Mouse (Mus musculus) G1E (cell line): ENCODE measurements at regions not wholly inside any gene's neighbourhood (a gene's known extent, or its start where the extent isn't known, plus 50 kb on each side); places are given as distances from the start of the nearest gene placed in this dataset.

Experiments
- ATAC-seq: 2 replicates; pipeline ENCODE4 v1.8.0; 2016; ENCODE audit warnings: mild to moderate bottlenecking; ENCODE audit not compliant: insufficient number of reproducible peaks, poor library complexity, low FRiP score, severe bottlenecking; ENCODE audit errors: extremely low read depth
- DNase-seq: peaks from one replicate; pipeline ENCODE4 v3.0.0; 2012; ENCODE audit warnings: low spot score
- H3K27me3 ChIP-seq: 2 replicates; pipeline ENCODE4 v1.6.1; 2012; ENCODE audit warnings: mild to moderate bottlenecking, low read length, inconsistent platforms; ENCODE audit not compliant: insufficient read depth
- H3K36me3 ChIP-seq: replicated peaks from 2 replicates; pipeline ENCODE3; 2012; ENCODE audit warnings: mild to moderate bottlenecking, inconsistent platforms
- H3K4me1 ChIP-seq: 2 replicates; pipeline ENCODE4 v1.6.1; 2012; ENCODE audit warnings: low read depth, low read length, inconsistent platforms, mixed read lengths; ENCODE audit not compliant: insufficient read depth
- H3K4me3 ChIP-seq: 2 replicates; pipeline ENCODE4 v1.5.1; 2012; ENCODE audit warnings: low read depth, mild to moderate bottlenecking, inconsistent platforms, low read length, moderate library complexity, mixed read lengths
- H3K9me3 ChIP-seq: replicated peaks from 2 replicates; pipeline ENCODE4 v1.6.1; 2012; ENCODE audit warnings: inconsistent platforms
- CTCF ChIP-seq: IDR thresholded peaks from 2 replicates; pipeline ENCODE4 v1.5.1; 2012; ENCODE audit warnings: low read depth, low read length, inconsistent platforms, mixed read lengths
- GATA1 ChIP-seq: IDR thresholded peaks from 2 replicates; pipeline ENCODE4 v1.6.1; 2012; ENCODE audit warnings: borderline replicate concordance, low read length, inconsistent platforms, mixed read lengths
- GATA2 ChIP-seq: IDR thresholded peaks from 2 replicates; pipeline ENCODE4 v1.6.1; 2012; ENCODE audit warnings: low read depth, low read length, inconsistent platforms, borderline replicate concordance
- POLR2AphosphoS5 ChIP-seq: IDR thresholded peaks from 2 replicates; pipeline ENCODE4 v1.6.1; 2012; ENCODE audit warnings: low read depth, low read length, inconsistent platforms; ENCODE audit not compliant: insufficient replicate concordance
- TAL1 ChIP-seq: conservative IDR thresholded peaks from 2 replicates; pipeline ENCODE4 v1.6.1; 2012; ENCODE audit warnings: low read depth, low read length, inconsistent platforms, mixed read lengths

- no peaks in the 10 kb centered on the region for H3K9me3 ChIP-seq
- ATAC-seq (no peak), DNase-seq (no peak)
- H3K4me1 ChIP-seq, result no peaks in the 10 kb centered on the region; the same call in 1 of the 2 replicates
- no peak overlapping the region for H3K4me3 ChIP-seq
- H3K36me3 ChIP-seq, result no peaks in the 10 kb centered on the region
- peaks cover 31% of the 10 kb centered on the region for H3K27me3 ChIP-seq
- TF ChIP-seq GATA1 (no peak), POLR2AphosphoS5 (no peak), GATA2 (no peak), TAL1 (no peak)
Measured at GRCm38 (mm10) chr16:30791048-30791855, 191.7 kb downstream of the Fam43a start.

- Histone ChIP-seq H3K4me1 (no peaks in the 10 kb centered on the region; the same call in 1 of the 2 replicates), H3K27me3 (peaks cover 26% of the 10 kb centered on the region), H3K9me3 (no peaks in the 10 kb centered on the region), H3K36me3 (no peaks in the 10 kb centered on the region), H3K4me3 (no peak overlapping the region)
- DNase-seq, result no peak
- no peak for ATAC-seq
- TF ChIP-seq CTCF, result no peak
- no peak for TF ChIP-seq POLR2AphosphoS5
- no peak for TF ChIP-seq GATA1
- TF ChIP-seq TAL1, result no peak
- TF ChIP-seq GATA2, result no peak
Measured at GRCm38 (mm10) chr16:30792738-30793377, 193.3 kb downstream of the Fam43a start.

- Histone ChIP-seq H3K4me3 (no peak overlapping the region), H3K36me3 (no peaks in the 10 kb centered on the region), H3K4me1 (no peaks in the 10 kb centered on the region; the same call in 1 of the 2 replicates), H3K9me3 (no peaks in the 10 kb centered on the region), H3K27me3 (peaks cover 23% of the 10 kb centered on the region)
- TF ChIP-seq POLR2AphosphoS5 (no peak), GATA1 (no peak), TAL1 (no peak), CTCF (no peak), GATA2 (no peak)
- DNase-seq (no peak), ATAC-seq (no peak)
Measured at GRCm38 (mm10) chr16:30793378-30793753, 193.8 kb downstream of the Fam43a start.

- ATAC-seq, result no peak
- no peak for TF ChIP-seq GATA2
- no peak for TF ChIP-seq TAL1
- TF ChIP-seq CTCF, result no peak
- TF ChIP-seq GATA1, result no peak
- TF ChIP-seq POLR2AphosphoS5, result no peak
- Histone ChIP-seq H3K4me3 (no peak overlapping the region), H3K36me3 (no peaks in the 10 kb centered on the region), H3K27me3 (peaks cover 22% of the 10 kb centered on the region), H3K9me3 (no peaks in the 10 kb centered on the region), H3K4me1 (no peaks in the 10 kb centered on the region; the same call in 1 of the 2 replicates)
- DNase-seq, result no peak
Measured at GRCm38 (mm10) chr16:30793856-30794255, 194.3 kb downstream of the Fam43a start.

- Histone ChIP-seq H3K36me3 (no peaks in the 10 kb centered on the region), H3K27me3 (peaks cover 11% of the 10 kb centered on the region), H3K4me1 (no peaks in the 10 kb centered on the region; the same call in 1 of the 2 replicates), H3K4me3 (no peak overlapping the region), H3K9me3 (no peaks in the 10 kb centered on the region)
- TF ChIP-seq POLR2AphosphoS5 (no peak), GATA2 (no peak), GATA1 (no peak), CTCF (no peak), TAL1 (no peak)
- DNase-seq (no peak), ATAC-seq (no peak)
Measured at GRCm38 (mm10) chr16:30795501-30795904, 196.0 kb downstream of the Fam43a start.

GRCm38 (mm10) chr16:30796103-30796502, 196.6 kb downstream of the Fam43a start:
- no peaks in the 10 kb centered on the region for H3K4me1 ChIP-seq
- TF ChIP-seq POLR2AphosphoS5 (no peak), GATA2 (no peak), TAL1 (no peak), GATA1 (no peak), CTCF (no peak)
- no peak for ATAC-seq
- peaks cover 6% of the 10 kb centered on the region; the same call in 1 of the 2 replicates for H3K27me3 ChIP-seq
- no peak overlapping the region for H3K4me3 ChIP-seq
- no peaks in the 10 kb centered on the region for H3K9me3 ChIP-seq
- H3K36me3 ChIP-seq, result no peaks in the 10 kb centered on the region
- no peak for DNase-seq
